Mouse (Mus musculus) myocyte (in vitro differentiated cells): Measurements from ENCODE around the gene Slc35f1. TPM values are rescaled to one million over a fixed set of nuclear protein-coding genes. Genes with fewer than 3 reads are reported as not detected.

Experiments used
- H3K27me3 ChIP-seq: one replicate; pipeline ENCODE4 v1.6.1; 2011; ENCODE audit not compliant: control insufficient read depth, insufficient read depth, insufficient read length
- H3K36me3 ChIP-seq: one replicate; pipeline ENCODE4 v1.6.1; 2011; ENCODE audit not compliant: control insufficient read depth, insufficient read depth
- H3K4me2 ChIP-seq: one replicate; pipeline ENCODE4 v1.6.1; 2011; ENCODE audit warnings: low read depth, control low read depth
- H3K4me3 ChIP-seq: one replicate; pipeline ENCODE4 v1.5.1; 2011; ENCODE audit warnings: mild to moderate bottlenecking, control low read depth, moderate library complexity
- H3K79me2 ChIP-seq: one replicate; pipeline ENCODE4 v1.6.1; 2011; ENCODE audit not compliant: control insufficient read depth, insufficient read depth
- H3ac ChIP-seq: one replicate; pipeline ENCODE4 v1.6.1; 2011; ENCODE audit not compliant: control insufficient read depth, insufficient read length
- CEBPB ChIP-seq: IDR thresholded peaks from 2 replicates; pipeline ENCODE4 v1.6.1; 2011; ENCODE audit warnings: mild to moderate bottlenecking, moderate library complexity; ENCODE audit not compliant: poor library complexity, insufficient read depth, severe bottlenecking
- E2F4 ChIP-seq: IDR thresholded peaks from one replicate; pipeline ENCODE4 v1.6.1; 2011; ENCODE audit warnings: mild to moderate bottlenecking, control low read depth, moderate library complexity; ENCODE audit not compliant: insufficient read depth
- MAX ChIP-seq: IDR thresholded peaks from one replicate; pipeline ENCODE4 v1.6.1; 2011; ENCODE audit warnings: low read depth, mild to moderate bottlenecking, control low read depth
- MYOD1 ChIP-seq, 3 experiments: IDR thresholded peaks; one replicate each; pipeline ENCODE4 v1.6.1; 2011; ENCODE audit warnings: control low read depth in 2 of 3, low read depth in 2 of 3, mild to moderate bottlenecking in 2 of 3, moderate library complexity in 1 of 3; ENCODE audit not compliant: insufficient read length in 2 of 3, control insufficient read depth in 1 of 3
- MYOG ChIP-seq, 3 experiments: IDR thresholded peaks; one replicate each; pipeline ENCODE4 v1.6.1; 2011; ENCODE audit warnings: control low read depth in 2 of 3, low read depth in 2 of 3, mild to moderate bottlenecking in 2 of 3; ENCODE audit not compliant: insufficient read length in 2 of 3, control insufficient read depth in 1 of 3, insufficient read depth in 1 of 3
- POLR2A ChIP-seq: IDR thresholded peaks from one replicate; pipeline ENCODE4 v1.6.1; 2011; ENCODE audit warnings: low read depth, mild to moderate bottlenecking, control low read depth, moderate library complexity; ENCODE audit not compliant: insufficient read length
- POLR2AphosphoS2 ChIP-seq: IDR thresholded peaks from one replicate; pipeline ENCODE4 v1.6.1; 2011; ENCODE audit warnings: low read depth, control low read depth; ENCODE audit not compliant: insufficient read length
- REST ChIP-seq: IDR thresholded peaks from one replicate; pipeline ENCODE4 v1.6.1; 2011; ENCODE audit warnings: mild to moderate bottlenecking, control low read depth, moderate library complexity; ENCODE audit not compliant: insufficient read depth, insufficient read length
- SRF ChIP-seq: IDR thresholded peaks from one replicate; pipeline ENCODE4 v1.6.1; 2011; ENCODE audit warnings: low read depth; ENCODE audit not compliant: control insufficient read depth, insufficient read length
- TCF12 ChIP-seq: IDR thresholded peaks from one replicate; pipeline ENCODE4 v1.6.1; 2011; ENCODE audit warnings: mild to moderate bottlenecking, control low read depth; ENCODE audit not compliant: poor library complexity, insufficient read depth, severe bottlenecking
- TCF3 ChIP-seq: IDR thresholded peaks from one replicate; pipeline ENCODE4 v1.6.1; 2011; ENCODE audit warnings: low read depth, control low read depth; ENCODE audit not compliant: insufficient read length
- USF1 ChIP-seq: IDR thresholded peaks from one replicate; pipeline ENCODE4 v1.6.1; 2011; ENCODE audit warnings: low read depth, mild to moderate bottlenecking, control low read depth, moderate library complexity
- polyA plus RNA-seq: library from polyadenylated mRNA; unstranded; fragments of >200 nt; fragmentation: generic; extraction: Trizol; gene quantifications from one replicate; pipeline ENCODE4 v1.2.1, GENCODE M21; 2012; ENCODE audit warnings: missing spikeins

Slc35f1 gene
- polyA plus RNA-seq, 1 experiment, result not detected

DNA sequence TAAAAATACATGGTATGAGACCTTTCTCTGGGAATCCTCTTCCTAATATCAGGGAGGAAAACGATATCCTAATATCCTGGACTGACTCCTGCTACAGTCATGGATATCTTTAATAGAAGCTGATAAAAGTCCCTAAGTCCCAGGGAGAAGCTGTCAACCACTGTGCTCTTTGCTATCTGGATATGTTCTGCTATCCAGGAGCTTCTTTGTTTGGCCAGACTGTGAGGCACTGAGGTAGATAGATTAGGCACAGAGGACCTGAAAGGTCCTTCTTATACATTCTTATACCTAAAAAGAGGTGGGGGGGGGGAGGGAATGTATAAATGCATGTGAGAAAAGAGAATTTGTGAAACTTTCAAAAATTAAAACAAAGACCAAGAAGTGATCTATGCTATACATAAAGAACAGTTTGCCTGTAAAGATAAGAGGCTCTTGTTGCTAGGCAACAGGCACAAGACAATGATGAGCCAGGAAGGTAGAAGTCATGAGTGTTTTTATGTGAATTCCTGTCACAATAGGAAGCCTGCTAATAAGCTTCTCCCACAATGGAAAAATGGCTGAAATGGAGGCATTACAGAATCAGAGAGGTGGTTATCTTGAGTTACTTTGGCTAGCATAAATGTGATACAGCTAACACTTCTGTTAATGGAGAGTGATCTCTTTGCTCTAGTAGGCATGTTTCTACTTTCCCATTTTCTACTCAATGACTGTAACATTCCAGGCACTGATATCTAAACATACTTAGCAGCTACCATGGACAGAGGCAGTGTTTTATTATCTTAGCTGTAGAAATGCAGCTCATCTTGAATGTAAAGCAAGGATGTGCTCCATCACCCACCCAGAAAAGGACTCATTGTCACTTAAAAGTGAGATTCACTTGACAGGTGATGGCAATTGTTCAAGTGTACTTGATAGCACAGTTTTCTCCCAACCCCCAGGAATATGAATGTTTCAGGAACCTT is 316.2 kb downstream of the Slc35f1 start:
- no peak overlapping the region for H3ac ChIP-seq
- no peak overlapping the region for H3K4me3 ChIP-seq
- H3K79me2 ChIP-seq, result no peaks in the 10 kb centered on the region
- no peak overlapping the region for H3K4me2 ChIP-seq
- H3K36me3 ChIP-seq, result no peaks in the 10 kb centered on the region
- no peaks in the 10 kb centered on the region for H3K27me3 ChIP-seq
- no peak for TF ChIP-seq CEBPB
- no peak for TF ChIP-seq MAX
- no peak for TF ChIP-seq POLR2AphosphoS2
- TF ChIP-seq TCF12, result no peak
- no peak for TF ChIP-seq POLR2A

DNA sequence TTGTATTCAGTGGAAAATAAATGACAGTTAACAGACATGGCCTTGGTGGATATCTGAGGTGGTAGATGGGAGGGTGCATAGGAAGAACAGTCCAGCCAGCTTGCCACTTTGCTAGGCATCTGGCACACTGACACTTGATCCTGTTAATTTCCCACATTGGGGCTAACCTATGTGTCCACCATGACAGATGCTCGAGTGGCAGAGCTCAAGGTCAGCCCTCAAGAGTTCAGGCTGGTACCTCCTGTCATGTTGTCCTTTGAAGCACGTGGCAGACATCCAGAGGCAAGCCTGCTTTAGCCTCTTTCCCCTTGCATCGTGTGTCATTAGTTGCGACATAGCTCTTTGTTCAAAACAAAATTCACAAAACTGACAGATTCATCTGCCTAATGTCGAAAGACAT is 323.5 kb downstream of the Slc35f1 start:
- TF ChIP-seq REST (no peak), MYOD1 (IDR thresholded peaks at IDR 0.05; ENCODE audit: control insufficient read depth in 1 of 3, insufficient read length in 2 of 3, low read depth in 2 of 3) (no peak), E2F4 (no peak), USF1 (no peak), POLR2A (no peak)
- H3K79me2 ChIP-seq, result no peaks in the 10 kb centered on the region
- no peak overlapping the region for H3K4me2 ChIP-seq
- H3ac ChIP-seq, result no peak overlapping the region
- H3K27me3 ChIP-seq, result no peaks in the 10 kb centered on the region
- H3K36me3 ChIP-seq, result no peaks in the 10 kb centered on the region
- H3K4me3 ChIP-seq, result no peak overlapping the region

DNA sequence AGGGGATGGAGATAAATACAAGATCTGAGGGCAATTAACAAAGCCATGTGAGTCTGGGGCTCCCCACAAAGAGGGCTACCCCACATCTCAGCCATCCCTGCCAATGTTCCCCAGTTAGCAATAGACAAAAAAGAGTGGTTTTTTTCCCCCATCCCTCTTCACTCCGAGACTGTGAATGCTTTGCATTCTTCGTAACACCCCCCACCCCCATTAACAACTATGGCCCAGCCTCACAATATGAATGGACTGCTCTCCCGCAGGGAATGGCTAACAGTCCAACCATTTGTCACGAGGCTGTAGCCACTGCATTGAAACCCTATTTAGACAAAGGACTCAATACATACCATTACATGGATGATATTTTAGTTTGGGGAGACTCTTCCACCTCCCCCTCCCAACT is 338.1 kb downstream of the Slc35f1 start:
- no peaks in the 10 kb centered on the region for H3K27me3 ChIP-seq

DNA sequence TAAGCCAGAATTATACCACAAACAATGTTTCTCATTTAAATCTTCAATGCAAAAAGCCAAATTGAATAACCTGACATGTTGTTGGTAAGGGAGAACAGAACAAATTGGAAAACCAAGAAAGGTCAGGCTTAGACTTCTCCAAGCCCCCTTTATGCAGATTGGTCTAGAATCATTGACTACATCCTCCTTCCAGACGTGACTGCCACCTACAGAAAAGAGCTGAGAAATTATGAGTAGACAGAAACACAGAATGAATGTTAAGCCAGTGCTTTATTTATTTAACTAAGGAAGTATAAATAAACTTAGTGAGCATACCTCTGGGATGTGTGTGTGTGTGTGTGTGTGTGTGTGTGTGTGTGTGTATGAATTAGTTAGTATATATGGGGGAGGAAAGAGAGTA is 344.9 kb downstream of the Slc35f1 start:
- H3K79me2 ChIP-seq, result no peaks in the 10 kb centered on the region
- TF ChIP-seq SRF (no peak), TCF12 (no peak), TCF3 (no peak), POLR2A (no peak), USF1 (no peak), POLR2AphosphoS2 (no peak), CEBPB (no peak), REST (no peak), MYOG (IDR thresholded peaks at IDR 0.05; ENCODE audit: control insufficient read depth in 1 of 3, insufficient read depth in 1 of 3, insufficient read length in 2 of 3, low read depth in 2 of 3) (no peak), MAX (no peak), E2F4 (no peak), MYOD1 (IDR thresholded peaks at IDR 0.05; ENCODE audit: control insufficient read depth in 1 of 3, insufficient read length in 2 of 3, low read depth in 2 of 3) (no peak)
- no peaks in the 10 kb centered on the region for H3K36me3 ChIP-seq
- H3ac ChIP-seq, result no peak overlapping the region
- no peak overlapping the region for H3K4me3 ChIP-seq
- H3K27me3 ChIP-seq, result no peaks in the 10 kb centered on the region
- H3K4me2 ChIP-seq, result no peak overlapping the region

More for the DNA sequence above, 338.1 kb downstream of the Slc35f1 start:
- H3ac ChIP-seq, result no peak overlapping the region
- H3K79me2 ChIP-seq, result no peaks in the 10 kb centered on the region
- no peak overlapping the region for H3K4me3 ChIP-seq
- no peak for TF ChIP-seq TCF3
- no peak for TF ChIP-seq MAX
- no peak for TF ChIP-seq USF1
- no peak for TF ChIP-seq POLR2A
- no peak for TF ChIP-seq MYOG (IDR thresholded peaks at IDR 0.05; ENCODE audit: control insufficient read depth in 1 of 3, insufficient read depth in 1 of 3, insufficient read length in 2 of 3, low read depth in 2 of 3)
- no peak for TF ChIP-seq TCF12
- TF ChIP-seq MYOD1 (IDR thresholded peaks at IDR 0.05; ENCODE audit: control insufficient read depth in 1 of 3, insufficient read length in 2 of 3, low read depth in 2 of 3), result no peak
- TF ChIP-seq CEBPB, result no peak
- H3K4me2 ChIP-seq, result no peak overlapping the region
- H3K36me3 ChIP-seq, result no peaks in the 10 kb centered on the region

DNA sequence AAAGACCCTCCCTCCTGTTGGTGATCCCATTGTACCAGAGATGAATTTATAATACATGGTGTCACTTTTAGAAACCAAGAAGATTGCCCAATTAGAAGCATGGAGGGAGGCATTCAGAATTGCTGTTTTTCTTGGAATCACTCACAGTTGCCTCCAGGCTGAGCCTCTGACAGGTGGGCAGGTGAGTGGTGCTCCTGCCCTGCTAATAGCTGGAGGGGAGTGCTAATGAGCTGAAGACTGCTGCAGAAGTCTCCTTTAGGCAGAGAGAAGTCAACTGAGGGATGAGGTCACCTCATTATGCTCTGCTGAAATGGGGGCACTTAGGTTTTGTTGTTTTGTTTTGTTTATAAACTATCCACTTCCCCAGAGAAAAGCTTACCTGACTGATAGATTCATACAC is 355.6 kb downstream of the Slc35f1 start:
- TF ChIP-seq POLR2AphosphoS2, result no peak
- no peaks in the 10 kb centered on the region for H3K79me2 ChIP-seq
- no peaks in the 10 kb centered on the region for H3K27me3 ChIP-seq
- H3K4me2 ChIP-seq, result no peak overlapping the region
- no peak overlapping the region for H3K4me3 ChIP-seq
- no peaks in the 10 kb centered on the region for H3K36me3 ChIP-seq
- H3ac ChIP-seq, result no peak overlapping the region
